Mouse (Mus musculus) liver, embryonic 16.5 days (tissue): ENCODE measurements around the gene Gnpat. TPM values are rescaled to one million over a fixed set of nuclear protein-coding genes. Genes with fewer than 3 reads are reported as not detected.

Experiments
- ATAC-seq: fragments of 200-750 bp; cut with Nextera tagmentation; 2 replicates; pipeline ENCODE4 v1.8.0; 2017; ENCODE audit warnings: low read depth, mild to moderate bottlenecking, moderate number of reproducible peaks, moderate library complexity
- H3K27ac ChIP-seq: fragments of 300-500 bp; sonication (generic); 2 replicates; pipeline ENCODE4 v1.5.1; 2014; ENCODE audit warnings: mild to moderate bottlenecking, low read length
- H3K27me3 ChIP-seq: fragments of 300-500 bp; sonication (generic); 2 replicates; pipeline ENCODE4 v1.6.1; 2014; ENCODE audit warnings: low read depth, low read length, mixed read lengths; ENCODE audit not compliant: control insufficient read depth, insufficient read depth
- H3K36me3 ChIP-seq: fragments of 300-500 bp; sonication (generic); 2 replicates; pipeline ENCODE4 v1.6.1; 2014; ENCODE audit warnings: mild to moderate bottlenecking; ENCODE audit not compliant: control insufficient read depth, insufficient read depth
- H3K4me1 ChIP-seq: fragments of 300-500 bp; sonication (generic); 2 replicates; pipeline ENCODE4 v1.6.1; 2014; ENCODE audit warnings: low read depth, low read length, mixed read lengths; ENCODE audit not compliant: control insufficient read depth
- H3K4me2 ChIP-seq: fragments of 300-500 bp; sonication (generic); 2 replicates; pipeline ENCODE4 v1.6.1; 2014; ENCODE audit warnings: low read depth, low read length, mixed read lengths
- H3K4me3 ChIP-seq: fragments of 300-500 bp; sonication (generic); 2 replicates; pipeline ENCODE4 v1.5.1; 2014; ENCODE audit warnings: low read depth, mild to moderate bottlenecking, low read length
- H3K9ac ChIP-seq: fragments of 300-500 bp; sonication (generic); 2 replicates; pipeline ENCODE4 v1.6.1; 2014; ENCODE audit warnings: low read depth, low read length
- H3K9me3 ChIP-seq: fragments of 300-500 bp; sonication (generic); replicated peaks from 2 replicates; pipeline ENCODE4 v1.6.1; 2016; ENCODE audit warnings: low read length; ENCODE audit not compliant: control insufficient read depth
- WGBS: fragments of 180-500 bp; shearing (Covaris S2); extraction: QIAGEN DNeasy Blood & Tissue Kit; methylation state at CpG from one replicate; pipeline ENCODE4 v1.1.7; 2014; ENCODE audit not compliant: insufficient replicate concordance; 5-methylcytosine and 5-hydroxymethylcytosine counted together
- polyA plus RNA-seq: library from polyadenylated mRNA; unstranded; fragments of >200 nt; fragmentation: Nextera tagmentation; extraction: Ambion mirVana; gene quantifications from 2 replicates; pipeline ENCODE4 v1.2.1, GENCODE M21; 2015

Gene Gnpat
- polyA plus RNA-seq, 1 experiment from 2014 or later, result 34.8 TPM

DNA sequence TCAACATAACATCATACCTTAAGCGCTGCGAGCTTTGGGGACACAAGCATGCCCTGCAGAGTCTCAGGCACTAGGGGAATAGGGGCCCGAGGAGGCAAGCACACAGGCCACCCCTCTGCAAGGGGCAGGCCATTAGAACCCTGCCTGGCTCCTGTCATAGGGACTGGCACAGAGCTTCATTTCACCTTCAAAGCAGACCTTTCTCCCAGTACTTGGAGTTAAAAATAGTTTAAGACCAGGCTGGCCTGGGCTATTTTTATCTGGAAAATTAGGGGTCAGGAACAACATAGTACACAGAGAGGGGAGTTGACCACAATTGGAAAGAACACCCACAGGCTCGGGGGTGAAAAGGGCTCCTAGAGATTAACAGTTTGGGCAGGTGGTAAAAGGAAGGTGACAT, 74.5 kb downstream of the Gnpat start:
- no peak overlapping the region for H3K4me2 ChIP-seq
- H3K9me3 ChIP-seq, result no peaks in the 10 kb centered on the region
- no peak overlapping the region for H3K4me3 ChIP-seq
- H3K4me1 ChIP-seq, result no peaks in the 10 kb centered on the region
- ATAC-seq, result no peak
- H3K36me3 ChIP-seq, result no peaks in the 10 kb centered on the region; the same call in none of the 2 replicates
- no peak overlapping the region for H3K9ac ChIP-seq
- H3K27me3 ChIP-seq, result no peaks in the 10 kb centered on the region
- WGBS, result 70% methylated on average over 4 of the region's 4 CpGs
- no peak overlapping the region for H3K27ac ChIP-seq

Other genes with a start within 250 kb of the Gnpat start
- gene 2310022B05Rik, start 199.7 kb upstream of the Gnpat start, polyA plus RNA-seq, result 5.3 and 6.4 TPM in 2 replicates
- 14.2 and 14.6 TPM in 2 replicates for gene Ttc13, start 141.1 kb upstream of the Gnpat start, polyA plus RNA-seq
- 4.8 and 5.7 TPM in 2 replicates for gene Arv1, start 140.9 kb upstream of the Gnpat start, polyA plus RNA-seq
- gene Fam89a, start 111.2 kb upstream of the Gnpat start, polyA plus RNA-seq, result 2.1 and 2.3 TPM in 2 replicates
- 0.02 TPM in 2 replicates for gene Trim67, start 69.9 kb upstream of the Gnpat start, polyA plus RNA-seq
- gene 2810004N23Rik, start 87 bp downstream of the Gnpat start, polyA plus RNA-seq, result 14.7 and 16.9 TPM in 2 replicates
- gene Exoc8, start 34.7 kb downstream of the Gnpat start, polyA plus RNA-seq, result 3.1 and 3.6 TPM in 2 replicates
- gene Sprtn, start 34.9 kb downstream of the Gnpat start, polyA plus RNA-seq, result 4.8 and 4.9 TPM in 2 replicates
- gene Egln1, start 86.3 kb downstream of the Gnpat start, polyA plus RNA-seq, result 4.8 and 5.1 TPM in 2 replicates
- gene Tsnax, start 150.0 kb downstream of the Gnpat start, polyA plus RNA-seq, result 34.2 and 35.1 TPM in 2 replicates
- 0.20 and 0.30 TPM in 2 replicates for gene Disc1, start 191.2 kb downstream of the Gnpat start, polyA plus RNA-seq